Mouse (Mus musculus): ENCODE results near the gene Ep300.
"Not testable (repeated sequence)": the region's sequence is repeated elsewhere in the genome, so short reads cannot be mapped to it uniquely, and the experiment has no call there.

Gene Ep300

DNA sequence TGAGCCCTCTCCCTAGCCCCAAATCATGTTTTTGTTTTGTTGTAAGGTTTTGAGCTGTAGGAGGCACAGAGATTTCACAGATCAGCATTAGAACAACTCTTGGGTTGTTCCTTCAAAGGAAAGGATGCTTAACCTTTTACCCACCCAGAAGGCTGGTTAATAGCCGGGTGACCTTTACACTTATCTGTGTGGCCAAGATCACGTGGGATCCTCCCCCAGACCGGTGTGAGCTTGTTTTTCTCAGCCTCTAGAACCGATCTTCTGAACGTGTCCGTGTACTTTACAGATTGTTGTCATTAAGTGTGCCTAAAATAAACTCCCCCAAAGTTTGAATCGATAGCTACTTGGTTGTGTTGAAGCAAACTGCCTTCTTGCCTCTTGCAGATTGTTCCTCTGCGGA, 115.5 kb downstream of the Ep300 start:
- no peak for DNase-seq (ENCODE audit: low read depth)

DNA sequence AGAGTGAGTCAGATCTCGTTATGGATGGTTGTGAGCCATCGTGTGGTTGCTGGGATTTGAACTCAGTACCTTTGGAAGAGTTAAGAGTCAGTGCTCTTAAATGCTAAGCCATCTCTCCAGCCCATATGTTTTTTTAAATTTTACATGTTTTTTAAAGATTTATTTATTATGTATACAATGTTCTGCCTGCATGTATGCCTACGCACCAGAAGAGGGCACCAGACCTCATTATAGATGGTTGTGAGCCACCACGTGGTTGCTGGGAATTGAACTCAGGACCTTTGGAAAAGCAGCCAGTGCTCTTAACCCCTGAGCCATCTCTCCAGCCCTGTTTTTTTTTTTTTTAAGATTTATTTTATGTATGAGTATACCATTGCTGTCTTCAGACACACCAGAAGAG, 116.2 kb downstream of the Ep300 start:
- not testable (repeated sequence) for DNase-seq (ENCODE audit: low read depth)
